Mouse (Mus musculus) gastrocnemius, adult 2 months (tissue): ENCODE measurements at regions not wholly inside any gene's neighbourhood (a gene's known extent, or its start where the extent isn't known, plus 50 kb on each side); places are given as distances from the start of the nearest gene placed in this dataset.

Experiments
- DNase-seq: peaks from one replicate; pipeline ENCODE4 v3.0.0; 2022
- H3K27ac ChIP-seq: fragments of 200-600 bp; 2 replicates; pipeline ENCODE4 v1.8.1; 2022; ENCODE audit warnings: mild to moderate bottlenecking
- H3K4me3 ChIP-seq: fragments of 200-600 bp; 2 replicates; pipeline ENCODE4 v1.8.1; 2022; ENCODE audit warnings: mild to moderate bottlenecking, moderate library complexity
- CTCF ChIP-seq: fragments of 200-600 bp; IDR thresholded peaks from 2 replicates; pipeline ENCODE4 v1.8.1; 2022; ENCODE audit warnings: antibody characterized with exemption, mild to moderate bottlenecking, moderate library complexity
- intact Hi-C: fragments of 180-260 bp; cut with DNase I; formaldehyde crosslinking; loops from one replicate; pipeline ENCODE4 v1.15.1; 2025

- H3K4me3 ChIP-seq = no peak overlapping the region
- TF ChIP-seq CTCF = no peak
- DNase-seq = no peak
- H3K27ac ChIP-seq = no peak overlapping the region
- intact Hi-C loops = no loop called here
Measured at GRCm38 (mm10) chr3:101524905-101525304, 79.6 kb downstream of the Atp1a1 start.

GRCm38 (mm10) chr3:101524444-101524843 lies 80.0 kb downstream of the Atp1a1 start:
- intact Hi-C loops = no loop called here
- TF ChIP-seq CTCF = no peak
- no peak overlapping the region for H3K4me3 ChIP-seq
- DNase-seq = no peak
- no peak overlapping the region for H3K27ac ChIP-seq

DNA sequence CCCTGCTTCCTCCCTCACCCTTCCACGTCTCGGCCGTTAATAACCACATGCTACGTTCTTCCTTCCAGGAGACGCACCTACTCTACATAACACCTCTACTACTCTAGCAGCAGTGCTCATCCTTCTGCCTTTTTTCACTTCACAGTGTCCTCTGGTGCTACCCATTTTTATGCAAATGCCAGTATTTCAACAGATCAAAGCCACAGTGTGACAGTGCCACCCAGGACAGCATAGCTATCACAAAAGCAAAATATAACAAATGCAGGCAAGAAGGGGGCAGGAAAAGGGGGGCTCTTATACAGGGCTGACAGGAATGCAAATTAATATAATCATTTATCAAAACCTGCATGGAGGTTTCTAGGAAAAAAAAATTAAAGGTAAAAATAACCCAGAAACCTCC lies 81.2 kb downstream of the Atp1a1 start:
- DNase-seq = no peak
- no peak overlapping the region for H3K27ac ChIP-seq
- H3K4me3 ChIP-seq = no peak overlapping the region
- no peak for TF ChIP-seq CTCF
- intact Hi-C loops = no loop called here

DNA sequence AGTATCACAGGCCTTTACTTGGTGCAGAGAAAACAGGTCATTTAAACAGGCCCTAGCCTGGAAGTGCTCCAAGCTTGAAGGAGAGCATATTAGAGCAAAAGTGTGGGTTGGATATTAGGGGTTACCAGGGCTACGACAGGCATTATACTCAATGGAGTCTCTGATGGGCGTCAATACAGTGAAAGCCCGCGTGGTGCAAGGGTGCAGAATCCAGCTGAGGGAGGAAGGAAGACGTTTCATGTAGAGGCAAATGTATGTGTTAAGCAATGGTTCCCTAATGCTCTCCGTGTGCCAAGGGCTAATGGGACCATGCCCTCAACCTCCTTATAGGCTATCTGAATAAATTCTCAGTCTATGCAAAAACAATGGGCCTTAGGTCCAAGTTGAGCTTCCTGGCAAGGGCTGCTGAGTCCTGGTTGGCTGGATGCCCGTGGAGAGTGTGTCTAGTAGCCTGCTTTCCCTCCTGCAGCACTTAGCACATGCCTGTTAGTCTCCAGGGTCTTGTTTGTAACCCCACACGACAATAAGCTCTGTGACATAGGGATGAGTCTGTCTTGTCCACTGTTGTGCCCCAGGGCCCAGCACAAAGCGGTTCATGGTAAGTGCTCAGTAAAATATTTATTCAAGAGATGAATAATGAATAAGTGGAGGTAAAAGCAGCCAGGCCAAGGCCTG lies 82.1 kb downstream of the Atp1a1 start:
- no peak overlapping the region for H3K4me3 ChIP-seq
- H3K27ac ChIP-seq = no peak overlapping the region
- TF ChIP-seq CTCF = no peak
- DNase-seq = no peak
- intact Hi-C loops = no loop called here

DNA sequence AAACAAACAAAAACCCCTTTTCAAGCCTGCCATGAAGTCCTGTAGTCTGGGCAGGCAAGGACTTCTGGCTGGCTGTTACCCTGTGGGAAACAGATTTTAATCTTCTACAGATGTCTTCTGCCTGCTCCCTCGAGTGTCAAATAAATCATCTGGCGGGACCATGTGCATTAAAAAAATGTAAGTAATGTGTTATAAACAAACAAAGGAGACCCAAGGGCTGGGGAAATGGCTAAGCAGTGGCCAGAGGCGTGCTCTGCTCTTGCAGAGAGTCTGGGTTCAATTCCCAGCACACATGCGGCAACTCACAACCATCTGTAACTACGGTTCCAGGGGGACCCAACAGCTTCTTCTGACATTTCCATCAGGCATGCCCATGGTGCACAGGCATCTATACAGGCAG lies 83.3 kb downstream of the Atp1a1 start:
- no peak overlapping the region for H3K27ac ChIP-seq
- TF ChIP-seq CTCF = no peak
- no peak overlapping the region for H3K4me3 ChIP-seq
- DNase-seq = no peak
- intact Hi-C loops = no loop called here

DNA sequence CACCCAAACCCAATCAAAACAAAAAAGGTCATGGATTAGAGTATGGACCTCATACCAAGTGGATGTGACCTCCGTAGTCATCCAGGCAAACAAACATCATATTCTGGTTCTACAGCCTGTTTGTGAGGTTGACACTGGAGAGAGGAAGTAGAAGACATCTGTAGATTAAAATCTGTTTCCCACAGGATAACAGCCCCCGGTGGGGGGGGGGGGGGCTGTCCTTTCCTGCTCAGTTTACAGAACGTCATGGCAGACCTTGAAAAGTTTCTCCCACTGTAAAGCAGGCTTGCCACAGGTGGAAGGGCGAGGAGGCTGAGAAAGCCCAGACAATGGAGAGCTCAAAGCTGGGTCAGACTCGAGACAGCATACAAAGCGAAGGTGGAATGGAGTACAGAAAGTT lies 84.4 kb downstream of the Atp1a1 start:
- no peak overlapping the region for H3K4me3 ChIP-seq
- H3K27ac ChIP-seq = 0 out of 2 replicates have a peak overlapping the region, but pooled peaks have one; percentile 28
- DNase-seq = no peak
- TF ChIP-seq CTCF = no peak
- intact Hi-C loops = no loop called here

DNA sequence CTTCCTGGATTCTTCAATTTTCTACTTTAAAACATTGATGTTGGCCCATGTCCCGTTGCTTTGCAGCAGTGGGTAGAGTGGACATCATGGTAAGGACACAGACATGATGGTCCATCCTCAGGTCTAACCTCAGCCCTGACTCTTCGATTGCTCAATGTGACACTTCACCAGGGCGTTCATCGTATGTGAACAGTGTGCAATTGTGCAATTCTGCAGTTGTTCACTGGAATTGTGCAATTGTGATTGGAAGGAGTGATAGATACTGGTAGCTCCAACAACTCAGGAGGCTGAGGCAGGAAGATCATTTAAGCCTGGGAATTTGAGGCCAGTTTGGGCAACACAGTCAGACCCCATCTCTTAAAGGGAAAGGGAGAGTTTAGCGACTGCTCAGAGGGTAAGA lies 84.9 kb downstream of the Atp1a1 start:
- Histone ChIP-seq H3K27ac (no peak overlapping the region), H3K4me3 (no peak overlapping the region)
- DNase-seq = no peak
- TF ChIP-seq CTCF = no peak
- intact Hi-C loops = no loop called here

DNA sequence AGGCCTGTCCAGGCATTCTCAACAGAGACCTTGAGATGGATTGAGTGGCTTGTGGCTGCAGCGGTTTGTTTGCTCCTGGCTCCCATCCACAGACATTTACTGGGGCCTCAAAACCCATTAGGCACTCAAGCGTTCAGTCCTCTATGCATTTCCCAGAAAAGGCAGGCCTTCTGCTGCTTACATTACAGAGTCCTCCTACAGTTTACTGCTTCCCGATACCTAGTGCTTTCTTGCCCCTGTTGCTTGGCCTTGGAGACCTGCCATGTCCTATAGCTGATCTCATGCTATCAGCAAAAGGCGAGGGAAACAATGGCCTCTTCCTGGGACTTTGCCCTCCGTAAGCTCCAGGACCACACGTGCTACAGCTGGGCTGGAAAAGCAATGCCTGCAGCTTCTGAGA lies 85.7 kb downstream of the Atp1a1 start:
- intact Hi-C loops = no loop called here
- Histone ChIP-seq H3K27ac (no peak overlapping the region), H3K4me3 (no peak overlapping the region)
- no peak for DNase-seq
- TF ChIP-seq CTCF = no peak

GRCm38 (mm10) chr3:101517547-101517946 lies 86.9 kb downstream of the Atp1a1 start:
- no peak overlapping the region for H3K27ac ChIP-seq
- no peak overlapping the region for H3K4me3 ChIP-seq
- DNase-seq = no peak
- no peak for TF ChIP-seq CTCF
- intact Hi-C loops = no loop called here

- intact Hi-C loops = no loop called here
- DNase-seq = no peak
- Histone ChIP-seq H3K27ac (peak overlapping the region; percentile 46; the same call in 1 of the 2 replicates), H3K4me3 (no peak overlapping the region)
- no peak for TF ChIP-seq CTCF
Measured at GRCm38 (mm10) chr3:101516781-101517499, 87.5 kb downstream of the Atp1a1 start.

DNA sequence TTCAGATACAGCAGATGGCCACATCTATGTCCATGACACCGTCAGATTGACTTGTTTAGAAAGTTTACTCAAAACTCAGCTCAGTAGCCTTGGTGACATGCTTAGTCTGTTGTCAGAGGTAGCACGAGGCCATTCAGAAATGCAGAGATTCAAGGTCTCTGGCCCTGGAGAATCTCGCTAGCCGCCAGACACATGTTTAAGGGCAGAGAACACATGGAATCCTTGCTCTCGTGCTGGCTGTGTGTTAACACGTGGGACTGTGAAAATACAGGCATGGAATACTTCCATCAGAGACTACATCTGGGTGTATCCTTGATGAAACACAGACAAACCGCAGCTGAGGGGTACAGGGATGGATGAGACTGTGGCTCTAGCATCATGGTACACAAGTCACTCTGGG lies 88.9 kb downstream of the Atp1a1 start:
- intact Hi-C loops = no loop called here
- Histone ChIP-seq H3K4me3 (no peak overlapping the region), H3K27ac (no peak overlapping the region)
- TF ChIP-seq CTCF = no peak
- no peak for DNase-seq

- no peak overlapping the region; the same call in 1 of the 2 replicates for H3K27ac ChIP-seq
- intact Hi-C loops = no loop called here
- no peak for DNase-seq
- H3K4me3 ChIP-seq = no peak overlapping the region
- no peak for TF ChIP-seq CTCF
Measured at GRCm38 (mm10) chr3:101513611-101514311, 90.7 kb downstream of the Atp1a1 start.
